ENCODE assay signal across 21 mouse cellular contexts in the genomic region with DNA sequence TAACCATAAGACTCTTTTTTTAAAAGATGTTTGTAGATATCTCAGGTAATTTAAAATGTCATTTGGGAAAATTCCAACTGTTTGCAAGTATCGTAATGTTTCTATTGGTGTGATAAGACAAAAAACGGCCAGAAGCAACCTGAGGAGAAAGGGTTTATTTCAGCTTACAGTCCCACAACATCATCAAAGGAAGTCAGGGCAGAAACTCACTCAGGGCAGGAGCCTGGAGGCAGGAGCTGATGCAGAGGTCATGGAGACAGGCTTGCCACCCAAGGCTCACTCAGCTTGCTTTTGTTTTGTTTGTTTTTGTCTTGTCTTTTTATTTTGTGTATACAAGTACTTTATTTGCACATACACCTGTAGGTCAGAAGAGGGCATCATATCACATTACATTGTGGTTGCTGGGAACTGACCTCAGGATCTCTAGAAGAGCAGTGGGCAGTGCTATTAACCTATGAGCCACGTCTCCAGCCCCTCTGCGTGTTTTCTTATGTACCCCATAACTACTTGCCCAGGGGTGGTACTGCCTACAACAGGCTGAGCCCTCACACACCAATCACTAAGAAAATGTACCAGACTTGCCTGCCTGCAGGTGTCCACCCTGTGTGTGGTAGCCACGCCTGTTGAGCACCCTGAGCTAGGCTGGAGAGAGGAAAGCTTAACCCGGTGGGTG. TPM values are rescaled to one million over a fixed set of nuclear protein-coding genes. Genes with fewer than 3 reads are reported as not detected.
A peak's percentile ranks its signal among the peaks of the same experiment; 100 is the strongest.
DNase-seq lines count a peak whose midpoint lies in the region; ATAC-seq and TF ChIP-seq lines count a peak whose summit lies in the region.
"Had no signal": no experiment of that assay in that cellular context is flagged by ENCODE, and none has a peak within 500 bp of the region (broad histone marks: within the 10 kb centered on the region; RNA-seq: fewer than 3 reads in every experiment).

No protein-coding gene starts in this region.

- intact Hi-C loops in left cerebral cortex, postnatal 10 days (cut with DNase I): no loop called here

- H3K9me3 ChIP-seq in kidney, postnatal 0 days (replicated peaks; ENCODE audit: low read length): no peaks in the 10 kb centered on the region
- no peaks in the 10 kb centered on the region for H3K9me3 ChIP-seq in intestine, embryonic 14.5 days (ENCODE audit: control insufficient read depth, low read length)
- H3K9me3 ChIP-seq: embryonic facial prominence, embryonic 15.5 days; heart, embryonic 15.5 days; hindbrain, embryonic 10.5 days; limb, embryonic 13.5 days; midbrain, embryonic 12.5 days; neural tube, embryonic 13.5 days had no signal

- no peak overlapping the region for H3K4me3 ChIP-seq in kidney, postnatal 0 days (replicated peaks; ENCODE audit: low read depth, low read length)
- no peak overlapping the region for H3K4me3 ChIP-seq in intestine, embryonic 14.5 days (ENCODE audit: low read depth, low read length)
- H3K4me3 ChIP-seq: embryonic facial prominence, embryonic 15.5 days; heart, embryonic 15.5 days; hindbrain, embryonic 10.5 days; limb, embryonic 13.5 days; midbrain, embryonic 12.5 days; neural tube, embryonic 13.5 days had no signal

- H3K4me1 ChIP-seq in kidney, postnatal 0 days (replicated peaks; ENCODE audit: insufficient read depth, low read length): no peaks in the 10 kb centered on the region
- H3K4me1 ChIP-seq in intestine, embryonic 14.5 days (replicated peaks; ENCODE audit: control insufficient read depth, insufficient read depth, low read length): no peaks in the 10 kb centered on the region
- H3K4me1 ChIP-seq: embryonic facial prominence, embryonic 15.5 days; heart, embryonic 15.5 days; hindbrain, embryonic 10.5 days; limb, embryonic 13.5 days; midbrain, embryonic 12.5 days; neural tube, embryonic 13.5 days had no signal

- H3K9ac ChIP-seq in kidney, postnatal 0 days (ENCODE audit: low read depth, low read length): no peak overlapping the region
- H3K9ac ChIP-seq in intestine, embryonic 14.5 days (ENCODE audit: low read length): no peak overlapping the region
- H3K9ac ChIP-seq: embryonic facial prominence, embryonic 15.5 days; heart, embryonic 15.5 days; limb, embryonic 13.5 days; lung, embryonic 14.5 days; midbrain, embryonic 12.5 days; neural tube, embryonic 13.5 days had no signal

- TF ChIP-seq CTCF in kidney, postnatal 0 days (IDR thresholded peaks at IDR 0.05; ENCODE audit: low read depth): no peak

- no peak overlapping the region for H3K4me2 ChIP-seq in kidney, postnatal 0 days (ENCODE audit: low read length)
- no peak overlapping the region for H3K4me2 ChIP-seq in intestine, embryonic 14.5 days (ENCODE audit: low read length)
- H3K4me2 ChIP-seq: embryonic facial prominence, embryonic 15.5 days; heart, embryonic 15.5 days; limb, embryonic 13.5 days; lung, embryonic 14.5 days; midbrain, embryonic 12.5 days; neural tube, embryonic 13.5 days had no signal

- H3K27ac ChIP-seq in kidney, postnatal 0 days: no peak overlapping the region
- H3K27ac ChIP-seq in intestine, embryonic 14.5 days (ENCODE audit: low read depth): no peak overlapping the region
- H3K27ac ChIP-seq: embryonic facial prominence, embryonic 15.5 days; heart, embryonic 15.5 days; hindbrain, embryonic 10.5 days; limb, embryonic 13.5 days; midbrain, embryonic 12.5 days; neural tube, embryonic 13.5 days had no signal

- WGBS in kidney, postnatal 0 days: 77% methylated on average over 6 of the region's 6 CpGs
- WGBS in intestine, embryonic 14.5 days: 85% methylated on average over 6 of the region's 6 CpGs

- no peak for DNase-seq in kidney, postnatal 0 days (ENCODE audit: low spot score)
- no peak for DNase-seq in kidney, postnatal 4 days
- peak; percentile 10 for DNase-seq in ES-CJ7 (ENCODE audit: low read depth, low spot score)
- no peak for DNase-seq in intestine, embryonic 14.5 days (ENCODE audit: low spot score)
- no peak for DNase-seq in left cerebral cortex, postnatal 10 days (ENCODE audit: extremely low spot score in 1 of 2, low spot score in 2 of 2)
- no peak for DNase-seq in urinary bladder, postnatal 4 days (ENCODE audit: low spot score in 2 of 2)
- DNase-seq in MN1 (ENCODE audit: low spot score): no peak
- DNase-seq: adrenal gland, postnatal 10 days; cerebellum, postnatal 10 days; gastrocnemius, postnatal 10 days; lung, postnatal 36 days; right cerebral cortex, adult 18-20 months; thymus, postnatal 25 days had no signal

- 0 out of 2 replicates have a peak, but pooled peaks have one; percentile 52 for ATAC-seq in kidney, postnatal 0 days (replicated peaks; ENCODE audit: low FRiP score, low read depth)
- ATAC-seq in intestine, embryonic 14.5 days (replicated peaks; ENCODE audit: low FRiP score, low TSS enrichment, low read depth): peak; percentile 23; the same call in 1 of the 2 replicates
- ATAC-seq in megakaryocyte progenitor cell, adult 5-6 weeks (replicated peaks; ENCODE audit: poor library complexity): 0 out of 2 replicates have a peak, but pooled peaks have one; percentile 14

- H3K27me3 ChIP-seq in kidney, postnatal 0 days (ENCODE audit: insufficient read depth, low read length): no peaks in the 10 kb centered on the region
- H3K27me3 ChIP-seq in intestine, embryonic 14.5 days (replicated peaks; ENCODE audit: control insufficient read depth, insufficient read depth, low read length): no peaks in the 10 kb centered on the region
- H3K27me3 ChIP-seq: embryonic facial prominence, embryonic 15.5 days; heart, embryonic 15.5 days; limb, embryonic 13.5 days; midbrain, embryonic 12.5 days; neural tube, embryonic 13.5 days had no signal

- 0 out of 2 replicates have a peak, but pooled peaks cover 6% of the 10 kb centered on the region for H3K36me3 ChIP-seq in kidney, postnatal 0 days (ENCODE audit: insufficient read depth, low read length)
- peaks cover 35% of the 10 kb centered on the region for H3K36me3 ChIP-seq in intestine, embryonic 14.5 days (ENCODE audit: control insufficient read depth, insufficient read depth, low read length)

RNA-seq across cellular contexts. Expression of a gene that starts 14.9 kb away (rescaled TPM):
- 25.7 and 26.0 TPM in 2 replicates for polyA plus RNA-seq in kidney, postnatal 0 days (2015; fragmentation: Nextera tagmentation; extraction: Ambion mirVana)
- 20.7 and 24.7 TPM in 2 replicates for polyA plus RNA-seq in intestine, embryonic 14.5 days (2014; fragmentation: Nextera tagmentation; extraction: Ambion mirVana)
- total RNA-seq in megakaryocyte progenitor cell, adult 5-6 weeks (2015): 43.1 and 44.6 TPM in 2 replicates
- 42.8 and 68.2 TPM in 2 replicates for total RNA-seq in megakaryocyte progenitor cell, adult 5-6 weeks (2017)
- 10 to 100 TPM; 28.9 to 30.3 TPM for total RNA-seq in left cerebral cortex, postnatal 10 days (2021)

RNA-seq across cellular contexts. Expression of a gene that starts 15.0 kb away (rescaled TPM):
- 5.7 and 7.1 TPM in 2 replicates for polyA plus RNA-seq in kidney, postnatal 0 days (2015; fragmentation: Nextera tagmentation; extraction: Ambion mirVana)
- polyA plus RNA-seq in intestine, embryonic 14.5 days (2014; fragmentation: Nextera tagmentation; extraction: Ambion mirVana): 2.3 and 3.8 TPM in 2 replicates
- 2.4 and 3.0 TPM in 2 replicates for total RNA-seq in megakaryocyte progenitor cell, adult 5-6 weeks (2015)
- total RNA-seq in megakaryocyte progenitor cell, adult 5-6 weeks (2017): 1.9 and 2.9 TPM in 2 replicates
- 1 to 10 TPM; 1.4 to 2.1 TPM for total RNA-seq in left cerebral cortex, postnatal 10 days (2021)

RNA-seq across cellular contexts. Expression of a gene that starts 27.4 kb away (rescaled TPM):
- 84.6 and 86.5 TPM in 2 replicates for polyA plus RNA-seq in kidney, postnatal 0 days (2015; fragmentation: Nextera tagmentation; extraction: Ambion mirVana)
- 52.9 and 60.9 TPM in 2 replicates for polyA plus RNA-seq in intestine, embryonic 14.5 days (2014; fragmentation: Nextera tagmentation; extraction: Ambion mirVana)
- total RNA-seq in megakaryocyte progenitor cell, adult 5-6 weeks (2015): 47.2 and 58.0 TPM in 2 replicates
- total RNA-seq in megakaryocyte progenitor cell, adult 5-6 weeks (2017): 47.9 and 48.0 TPM in 2 replicates
- total RNA-seq in left cerebral cortex, postnatal 10 days (2021): 100 to 1,000 TPM; 121 to 129 TPM

RNA-seq across cellular contexts. Expression of a gene that starts 28.4 kb away (rescaled TPM):
- polyA plus RNA-seq in kidney, postnatal 0 days (2015; fragmentation: Nextera tagmentation; extraction: Ambion mirVana): 406 and 483 TPM in 2 replicates
- 297 and 341 TPM in 2 replicates for polyA plus RNA-seq in intestine, embryonic 14.5 days (2014; fragmentation: Nextera tagmentation; extraction: Ambion mirVana)
- 109 and 110 TPM in 2 replicates for total RNA-seq in megakaryocyte progenitor cell, adult 5-6 weeks (2015)
- 183 and 233 TPM in 2 replicates for total RNA-seq in megakaryocyte progenitor cell, adult 5-6 weeks (2017)
- total RNA-seq in left cerebral cortex, postnatal 10 days (2021): 100 to 1,000 TPM; 215 to 230 TPM

RNA-seq across cellular contexts. Expression of a gene that starts 28.5 kb away (rescaled TPM):
- 599 and 602 TPM in 2 replicates for polyA plus RNA-seq in kidney, postnatal 0 days (2015; fragmentation: Nextera tagmentation; extraction: Ambion mirVana)
- polyA plus RNA-seq in intestine, embryonic 14.5 days (2014; fragmentation: Nextera tagmentation; extraction: Ambion mirVana): 407 and 414 TPM in 2 replicates
- 252 and 258 TPM in 2 replicates for total RNA-seq in megakaryocyte progenitor cell, adult 5-6 weeks (2015)
- total RNA-seq in megakaryocyte progenitor cell, adult 5-6 weeks (2017): 194 and 222 TPM in 2 replicates
- 100 to 1,000 TPM; 145 to 154 TPM for total RNA-seq in left cerebral cortex, postnatal 10 days (2021)
